Mouse (Mus musculus) midbrain, embryonic 15.5 days (tissue): Measurements from ENCODE around the gene Gab2. TPM values are rescaled to one million over a fixed set of nuclear protein-coding genes. Genes with fewer than 3 reads are reported as not detected.

Experiments
- ATAC-seq: fragments of 200-750 bp; cut with Nextera tagmentation; replicated peaks from 2 replicates; pipeline ENCODE4 v1.8.0; 2017; ENCODE audit warnings: moderate TSS enrichment
- H3K27ac ChIP-seq: fragments of 300-500 bp; sonication (generic); 2 replicates; pipeline ENCODE4 v1.5.1; 2015; ENCODE audit warnings: mild to moderate bottlenecking, inconsistent platforms
- H3K27me3 ChIP-seq: fragments of 300-500 bp; sonication (generic); replicated peaks from 2 replicates; pipeline ENCODE4 v1.6.1; 2015; ENCODE audit warnings: inconsistent platforms
- H3K36me3 ChIP-seq: fragments of 300-500 bp; sonication (generic); replicated peaks from 2 replicates; pipeline ENCODE4 v1.6.1; 2015; ENCODE audit warnings: inconsistent platforms
- H3K4me1 ChIP-seq: fragments of 300-500 bp; sonication (generic); 2 replicates; pipeline ENCODE4 v1.6.1; 2015; ENCODE audit warnings: inconsistent platforms
- H3K4me2 ChIP-seq: fragments of 300-500 bp; sonication (generic); 2 replicates; pipeline ENCODE4 v1.6.1; 2015; ENCODE audit warnings: inconsistent platforms, mild to moderate bottlenecking, moderate library complexity
- H3K4me3 ChIP-seq: fragments of 300-500 bp; sonication (generic); 2 replicates; pipeline ENCODE4 v1.5.1; 2015; ENCODE audit warnings: mild to moderate bottlenecking, inconsistent platforms
- H3K9ac ChIP-seq: fragments of 300-500 bp; sonication (generic); 2 replicates; pipeline ENCODE4 v1.6.1; 2015; ENCODE audit warnings: mild to moderate bottlenecking, inconsistent platforms
- H3K9me3 ChIP-seq: fragments of 300-500 bp; sonication (generic); 2 replicates; pipeline ENCODE4 v1.6.1; 2016; ENCODE audit warnings: inconsistent platforms
- WGBS: fragments of 180-500 bp; shearing (Covaris S2); methylation state at CpG from one replicate; pipeline ENCODE4 v1.1.7; 2015; ENCODE audit warnings: mixed read lengths; 5-methylcytosine and 5-hydroxymethylcytosine counted together
- polyA plus RNA-seq: library from polyadenylated mRNA; unstranded; fragments of >200 nt; fragmentation: Nextera tagmentation; extraction: Ambion mirVana; gene quantifications from 2 replicates; pipeline ENCODE4 v1.2.1, GENCODE M21; 2015

Gab2 gene
- polyA plus RNA-seq, 1 experiment from 2014 or later, result 23.3 TPM

- H3K9ac ChIP-seq, result no peak overlapping the region
- peaks cover 6% of the 10 kb centered on the region; the same call in 1 of the 2 replicates for H3K36me3 ChIP-seq
- 85% methylated on average over 2 of the region's 2 CpGs for WGBS
- H3K9me3 ChIP-seq, result no peaks in the 10 kb centered on the region
- H3K27ac ChIP-seq, result no peak overlapping the region
- ATAC-seq, result no peak
- no peak overlapping the region for H3K4me2 ChIP-seq
- H3K27me3 ChIP-seq, result no peaks in the 10 kb centered on the region
- no peak overlapping the region for H3K4me3 ChIP-seq
- peaks cover 7% of the 10 kb centered on the region; the same call in 1 of the 2 replicates for H3K4me1 ChIP-seq
Observed at GRCm38 (mm10) chr7:97344655-97345054, 263.3 kb downstream of the Gab2 start.

GRCm38 (mm10) chr7:97345229-97345871 is 264.0 kb downstream of the Gab2 start:
- H3K9ac ChIP-seq, result no peak overlapping the region
- H3K27ac ChIP-seq, result no peak overlapping the region
- H3K36me3 ChIP-seq, result peaks cover 6% of the 10 kb centered on the region; the same call in 1 of the 2 replicates
- H3K4me1 ChIP-seq, result peaks cover 7% of the 10 kb centered on the region; the same call in 1 of the 2 replicates
- no peak overlapping the region for H3K4me2 ChIP-seq
- WGBS, result 58% methylated on average over 10 of the region's 10 CpGs
- H3K27me3 ChIP-seq, result no peaks in the 10 kb centered on the region
- peak; percentile 44; the same call in 1 of the 2 replicates for ATAC-seq
- H3K9me3 ChIP-seq, result no peaks in the 10 kb centered on the region
- no peak overlapping the region for H3K4me3 ChIP-seq

GRCm38 (mm10) chr7:97346111-97346821 is 264.9 kb downstream of the Gab2 start:
- WGBS, result 77% methylated on average over 9 of the region's 9 CpGs
- peaks cover 7% of the 10 kb centered on the region; the same call in 1 of the 2 replicates for H3K4me1 ChIP-seq

GRCm38 (mm10) chr7:97346822-97347166 is 265.4 kb downstream of the Gab2 start:
- H3K27me3 ChIP-seq, result no peaks in the 10 kb centered on the region
- H3K36me3 ChIP-seq, result peaks cover 6% of the 10 kb centered on the region; the same call in 1 of the 2 replicates
- H3K4me1 ChIP-seq, result peaks cover 7% of the 10 kb centered on the region; the same call in 1 of the 2 replicates
- no peak overlapping the region for H3K9ac ChIP-seq
- H3K27ac ChIP-seq, result no peak overlapping the region
- no peak overlapping the region for H3K4me2 ChIP-seq
- no peak for ATAC-seq
- no peak overlapping the region for H3K4me3 ChIP-seq
- WGBS, result 84% methylated on average over 4 of the region's 4 CpGs
- no peaks in the 10 kb centered on the region for H3K9me3 ChIP-seq

More at GRCm38 (mm10) chr7:97346111-97346821, 264.9 kb downstream of the Gab2 start:
- Histone ChIP-seq H3K9ac (no peak overlapping the region), H3K27ac (no peak overlapping the region), H3K9me3 (no peaks in the 10 kb centered on the region), H3K4me3 (no peak overlapping the region), H3K36me3 (peaks cover 6% of the 10 kb centered on the region; the same call in 1 of the 2 replicates), H3K27me3 (no peaks in the 10 kb centered on the region), H3K4me2 (no peak overlapping the region)
- ATAC-seq, result no peak

- ATAC-seq, result no peak
- H3K4me1 ChIP-seq, result peaks cover 7% of the 10 kb centered on the region; the same call in 1 of the 2 replicates
- H3K27ac ChIP-seq, result no peak overlapping the region
- H3K9ac ChIP-seq, result no peak overlapping the region
- H3K36me3 ChIP-seq, result peaks cover 6% of the 10 kb centered on the region; the same call in 1 of the 2 replicates
- no peaks in the 10 kb centered on the region for H3K27me3 ChIP-seq
- H3K4me3 ChIP-seq, result no peak overlapping the region
- 97% methylated on average over 15 of the region's 15 CpGs for WGBS
- no peak overlapping the region for H3K4me2 ChIP-seq
- no peaks in the 10 kb centered on the region for H3K9me3 ChIP-seq
Observed at GRCm38 (mm10) chr7:97347464-97347863, 266.1 kb downstream of the Gab2 start.

GRCm38 (mm10) chr7:97348318-97348717 is 266.9 kb downstream of the Gab2 start:
- Histone ChIP-seq H3K9me3 (no peaks in the 10 kb centered on the region), H3K27ac (no peak overlapping the region), H3K4me1 (peaks cover 7% of the 10 kb centered on the region; the same call in 1 of the 2 replicates), H3K4me2 (no peak overlapping the region), H3K4me3 (no peak overlapping the region), H3K9ac (no peak overlapping the region), H3K27me3 (no peaks in the 10 kb centered on the region), H3K36me3 (peaks cover 6% of the 10 kb centered on the region; the same call in 1 of the 2 replicates)
- WGBS, result 81% methylated on average over 3 of the region's 3 CpGs
- no peak for ATAC-seq

- 80% methylated on average over 5 of the region's 5 CpGs for WGBS
- Histone ChIP-seq H3K4me1 (peaks cover 7% of the 10 kb centered on the region; the same call in 1 of the 2 replicates), H3K9ac (no peak overlapping the region), H3K4me2 (no peak overlapping the region), H3K27ac (no peak overlapping the region), H3K27me3 (no peaks in the 10 kb centered on the region), H3K4me3 (no peak overlapping the region), H3K9me3 (no peaks in the 10 kb centered on the region), H3K36me3 (peaks cover 6% of the 10 kb centered on the region; the same call in 1 of the 2 replicates)
- no peak for ATAC-seq
Observed at GRCm38 (mm10) chr7:97348836-97349235, 267.4 kb downstream of the Gab2 start.

GRCm38 (mm10) chr7:97349438-97349837 is 268.1 kb downstream of the Gab2 start:
- Histone ChIP-seq H3K9me3 (no peaks in the 10 kb centered on the region), H3K4me1 (peaks cover 7% of the 10 kb centered on the region; the same call in 1 of the 2 replicates), H3K36me3 (peaks cover 6% of the 10 kb centered on the region; the same call in 1 of the 2 replicates), H3K27ac (no peak overlapping the region), H3K4me2 (no peak overlapping the region), H3K27me3 (no peaks in the 10 kb centered on the region), H3K4me3 (no peak overlapping the region), H3K9ac (no peak overlapping the region)
- no peak for ATAC-seq
- WGBS, result 84% methylated on average over 6 of the region's 6 CpGs

GRCm38 (mm10) chr7:97350891-97351290 is 269.5 kb downstream of the Gab2 start:
- H3K27me3 ChIP-seq, result no peaks in the 10 kb centered on the region
- no peak overlapping the region for H3K27ac ChIP-seq
- H3K4me2 ChIP-seq, result no peak overlapping the region
- no peak overlapping the region for H3K9ac ChIP-seq
- no peaks in the 10 kb centered on the region for H3K9me3 ChIP-seq
- 71% methylated on average over 5 of the region's 5 CpGs for WGBS
- no peak overlapping the region for H3K4me3 ChIP-seq
- H3K36me3 ChIP-seq, result peaks cover 6% of the 10 kb centered on the region; the same call in 1 of the 2 replicates
- no peak for ATAC-seq
- H3K4me1 ChIP-seq, result no peaks in the 10 kb centered on the region

- Histone ChIP-seq H3K27ac (no peak overlapping the region), H3K9ac (no peak overlapping the region), H3K4me1 (no peaks in the 10 kb centered on the region), H3K36me3 (peaks cover 6% of the 10 kb centered on the region; the same call in 1 of the 2 replicates), H3K9me3 (no peaks in the 10 kb centered on the region), H3K4me2 (no peak overlapping the region), H3K27me3 (no peaks in the 10 kb centered on the region), H3K4me3 (no peak overlapping the region)
- ATAC-seq, result no peak
- WGBS, result 87% methylated on average over 11 of the region's 11 CpGs
Observed at GRCm38 (mm10) chr7:97351792-97352513, 270.6 kb downstream of the Gab2 start.

GRCm38 (mm10) chr7:97353356-97353755 is 272.0 kb downstream of the Gab2 start:
- ATAC-seq, result no peak
- Histone ChIP-seq H3K9ac (no peak overlapping the region), H3K27me3 (no peaks in the 10 kb centered on the region), H3K4me2 (no peak overlapping the region), H3K27ac (no peak overlapping the region), H3K9me3 (no peaks in the 10 kb centered on the region), H3K4me3 (no peak overlapping the region), H3K4me1 (no peaks in the 10 kb centered on the region), H3K36me3 (no peaks in the 10 kb centered on the region; the same call in 1 of the 2 replicates)
- WGBS, result 91% methylated on average over 6 of the region's 6 CpGs
